Mouse (Mus musculus) CH12.LX (cell line): Measurements from ENCODE around the gene Psma6.
"Not testable (repeated sequence)": the region's sequence is repeated elsewhere in the genome, so short reads cannot be mapped to it uniquely, and the experiment has no call there.

Experiments used
- CTCF ChIP-seq, 2 experiments: IDR thresholded peaks in 1 of 2; conservative IDR thresholded peaks in 1 of 2; 2 replicates each; pipeline ENCODE4 v1.5.1; 2011 to 2012; ENCODE audit warnings: low read depth in 2 of 2, low read length in 2 of 2, improper control_type of control experiment in 1 of 2, inconsistent platforms in 1 of 2, mild to moderate bottlenecking in 1 of 2, moderate library complexity in 1 of 2
- E2F4 ChIP-seq: IDR thresholded peaks from 2 replicates; pipeline ENCODE4 v1.6.1; 2011; ENCODE audit warnings: low read depth, low read length, improper control_type of control experiment; ENCODE audit not compliant: insufficient replicate concordance
- EP300 ChIP-seq: IDR thresholded peaks from 2 replicates; pipeline ENCODE4 v1.6.1; 2011; ENCODE audit warnings: low read length, improper control_type of control experiment
- MXI1 ChIP-seq: IDR thresholded peaks from 2 replicates; pipeline ENCODE4 v1.6.1; 2011; ENCODE audit warnings: mild to moderate bottlenecking, low read depth, low read length, improper control_type of control experiment
- PAX5 ChIP-seq: IDR thresholded peaks from 2 replicates; pipeline ENCODE4 v1.6.1; 2012; ENCODE audit warnings: low read length, inconsistent platforms, mixed read lengths
- POLR2A ChIP-seq: IDR thresholded peaks from 2 replicates; pipeline ENCODE4 v1.6.1; 2011; ENCODE audit warnings: low read depth, mild to moderate bottlenecking, improper control_type of control experiment, low read length
- UBTF ChIP-seq: IDR thresholded peaks from 2 replicates; pipeline ENCODE4 v1.6.1; 2012; ENCODE audit warnings: low read depth, mild to moderate bottlenecking, inconsistent platforms, low read length, improper control_type of control experiment, moderate library complexity
- USF1 ChIP-seq: IDR thresholded peaks from 2 replicates; pipeline ENCODE4 v1.6.1; 2014; ENCODE audit warnings: low read depth, mild to moderate bottlenecking, inconsistent platforms, low read length, improper control_type of control experiment
- USF2 ChIP-seq: conservative IDR thresholded peaks from 2 replicates; pipeline ENCODE4 v1.6.1; 2011; ENCODE audit warnings: low read depth, low read length, improper control_type of control experiment
- ZC3H11A ChIP-seq: IDR thresholded peaks from 2 replicates; pipeline ENCODE4 v1.6.1; 2012; ENCODE audit warnings: low read depth, mild to moderate bottlenecking, inconsistent platforms, low read length, improper control_type of control experiment
- ZKSCAN1 ChIP-seq: IDR thresholded peaks from 2 replicates; pipeline ENCODE4 v1.6.1; 2012; ENCODE audit warnings: low read depth, inconsistent platforms, low read length, improper control_type of control experiment, borderline replicate concordance

GRCm38 (mm10) chr12:55338490-55338889 lies 45.5 kb upstream of the Psma6 start:
- TF ChIP-seq ZKSCAN1; MXI1; USF2; POLR2A; E2F4; EP300; ZC3H11A; CTCF (conservative IDR thresholded peaks at IDR 0.05 in 1 of 2, IDR thresholded peaks at IDR 0.05 in 1 of 2; ENCODE audit: low read depth in 2 of 2, low read length in 2 of 2); USF1; PAX5; UBTF: not testable (repeated sequence)
